Mouse (Mus musculus) ovary, postnatal 36 days (tissue): Measurements from ENCODE around the gene Gm28079.
"Not testable (repeated sequence)": the region's sequence is repeated elsewhere in the genome, so short reads cannot be mapped to it uniquely, and the experiment has no call there.

ENCODE experiments used
- DNase-seq: peaks from one replicate; pipeline ENCODE4 v3.0.0; 2022; ENCODE audit warnings: low spot score, mixed read lengths

Gene Gm28079

GRCm38 (mm10) chrY:70014799-70015198, at the start of gene Gm28079:
Gene Gm28079 (minus strand): TSS chrY:70014899.
- not testable (repeated sequence) for DNase-seq
